Comparison of ENCODE assay signal across 16 mouse cellular contexts in genomic region chr2:38380136-38381083, GRCm38 (mm10). TPM values are rescaled to one million over a fixed set of nuclear protein-coding genes. Genes with fewer than 3 reads are reported as not detected.
DNase-seq lines count a peak whose midpoint lies in the region; ATAC-seq and TF ChIP-seq lines count a peak whose summit lies in the region.
"Had no signal": no experiment of that assay in that cellular context is flagged by ENCODE, and none has a peak within 500 bp of the region (broad histone marks: within the 10 kb centered on the region; RNA-seq: fewer than 3 reads in every experiment).

No protein-coding gene starts in this region.

- peaks cover 10% of the 10 kb centered on the region for H3K27me3 ChIP-seq in forebrain, postnatal 0 days (ENCODE audit: insufficient read depth, low read length)
- 0 out of 2 replicates have a peak, but pooled peaks cover 5% of the 10 kb centered on the region for H3K27me3 ChIP-seq in forebrain, embryonic 14.5 days (replicated peaks; ENCODE audit: control insufficient read depth, insufficient read depth, low read length)
- H3K27me3 ChIP-seq in MEL (ENCODE audit: control insufficient read depth in 1 of 2, insufficient read depth in 2 of 2, low read length in 2 of 2) = no peaks in the 10 kb centered on the region

- H3K9me3 ChIP-seq in forebrain, postnatal 0 days (ENCODE audit: low read length) = no peaks in the 10 kb centered on the region
- no peaks in the 10 kb centered on the region for H3K9me3 ChIP-seq in forebrain, embryonic 14.5 days (replicated peaks; ENCODE audit: control insufficient read depth, low read length)
- H3K9me3 ChIP-seq in MEL (replicated peaks; ENCODE audit: insufficient read depth, low read length) = no peaks in the 10 kb centered on the region
- H3K9me3 ChIP-seq: embryonic facial prominence, embryonic 13.5 days; embryonic facial prominence, embryonic 15.5 days; forebrain, embryonic 10.5 days; forebrain, embryonic 12.5 days; forebrain, embryonic 15.5 days had no signal

- H3K4me2 ChIP-seq in forebrain, postnatal 0 days (ENCODE audit: low read depth) = no peak overlapping the region
- no peak overlapping the region for H3K4me2 ChIP-seq in forebrain, embryonic 14.5 days (ENCODE audit: low read length)

- peak; percentile 5 to 40 for TF ChIP-seq EP300 in MEL (IDR thresholded peaks at IDR 0.05; ENCODE audit: low read depth in 1 of 2, low read length in 2 of 2)

- no peaks in the 10 kb centered on the region for H3K4me1 ChIP-seq in forebrain, postnatal 0 days (ENCODE audit: insufficient read depth)
- H3K4me1 ChIP-seq in forebrain, embryonic 14.5 days (ENCODE audit: control insufficient read depth, insufficient read depth, low read length) = 0 out of 2 replicates have a peak, but pooled peaks cover 5% of the 10 kb centered on the region
- peaks cover 8 to 15% of the 10 kb centered on the region in 2 experiments for H3K4me1 ChIP-seq in MEL (ENCODE audit: control insufficient read depth in 1 of 2, insufficient read depth in 2 of 2, low read length in 2 of 2)

- no peak for TF ChIP-seq CTCF in forebrain, postnatal 0 days (IDR thresholded peaks at IDR 0.05; ENCODE audit: low read depth)
- no peak for TF ChIP-seq CTCF in MEL (IDR thresholded peaks at IDR 0.05 in 2 of 3, conservative IDR thresholded peaks at IDR 0.05 in 1 of 3; ENCODE audit: control insufficient read depth in 1 of 3, insufficient read depth in 1 of 3, low read depth in 2 of 3, low read length in 3 of 3, poor library complexity in 1 of 3, severe bottlenecking in 1 of 3)

- no peaks in the 10 kb centered on the region for H3K36me3 ChIP-seq in forebrain, postnatal 0 days (ENCODE audit: insufficient read depth)
- H3K36me3 ChIP-seq in forebrain, embryonic 14.5 days (ENCODE audit: control insufficient read depth, insufficient read depth, low read length) = no peaks in the 10 kb centered on the region
- H3K36me3 ChIP-seq in MEL (ENCODE audit: control insufficient read depth in 1 of 2, insufficient read depth in 2 of 2, low read length in 2 of 2) = peaks cover 0 to 8% of the 10 kb centered on the region in 2 experiments; a peak in 2 of 4 replicates
- H3K36me3 ChIP-seq: embryonic facial prominence, embryonic 13.5 days; embryonic facial prominence, embryonic 15.5 days; forebrain, embryonic 10.5 days; forebrain, embryonic 12.5 days; forebrain, embryonic 15.5 days had no signal

- H3K27ac ChIP-seq in forebrain, postnatal 0 days (ENCODE audit: low read depth, low read length) = no peak overlapping the region
- H3K27ac ChIP-seq in forebrain, embryonic 14.5 days (ENCODE audit: low read depth, low read length) = no peak overlapping the region
- peak overlapping the region; percentile 72 for H3K27ac ChIP-seq in MEL (ENCODE audit: control insufficient read depth, low read depth, low read length)
- H3K27ac ChIP-seq: embryonic facial prominence, embryonic 13.5 days; embryonic facial prominence, embryonic 15.5 days; forebrain, embryonic 12.5 days; forebrain, embryonic 15.5 days had no signal

- WGBS in forebrain, postnatal 0 days = 53% methylated on average over 10 of the region's 10 CpGs
- WGBS in forebrain, embryonic 14.5 days = 64% methylated on average over 10 of the region's 10 CpGs

- no peak for ATAC-seq in forebrain, postnatal 0 days
- ATAC-seq in forebrain, embryonic 14.5 days = no peak
- ATAC-seq: forebrain, embryonic 15.5 days had no signal

- DNase-seq in forebrain, postnatal 0 days = peak; percentile 6
- DNase-seq in forebrain, embryonic 14.5 days (ENCODE audit: low spot score) = no peak
- DNase-seq in MEL (ENCODE audit: low read depth, low spot score) = peak; percentile 78
- DNase-seq in MEL-GATA-1-ER (ENCODE audit: extremely low read depth, low read depth) = peak; percentile 60
- no peak for DNase-seq in testis, postnatal 14 days (ENCODE audit: low spot score)
- DNase-seq: adrenal gland, adult 2 months; adrenal gland, postnatal 10 days; adrenal gland, postnatal 25 days; embryo, embryonic 11 days had no signal

- no peak overlapping the region for H3K9ac ChIP-seq in forebrain, postnatal 0 days
- H3K9ac ChIP-seq in forebrain, embryonic 14.5 days (ENCODE audit: low read length) = no peak overlapping the region
- no peak overlapping the region for H3K9ac ChIP-seq in MEL (ENCODE audit: control insufficient read depth, low read depth, low read length, poor library complexity, severe bottlenecking)
- H3K9ac ChIP-seq: embryonic facial prominence, embryonic 13.5 days; embryonic facial prominence, embryonic 15.5 days had no signal

- H3K79me2 ChIP-seq in MEL (ENCODE audit: control insufficient read depth, insufficient read depth, low read length, poor library complexity) = no peaks in the 10 kb centered on the region

- no peak for TF ChIP-seq RAD21 in MEL (IDR thresholded peaks at IDR 0.05; ENCODE audit: low read depth, low read length)

- no peak overlapping the region for H3K4me3 ChIP-seq in forebrain, postnatal 0 days (ENCODE audit: low read depth, low read length)
- H3K4me3 ChIP-seq in forebrain, embryonic 14.5 days (ENCODE audit: low read depth, low read length) = no peak overlapping the region
- H3K4me3 ChIP-seq in MEL (ENCODE audit: control insufficient read depth in 1 of 2, insufficient read depth in 1 of 2, low read depth in 2 of 2, low read length in 2 of 2) = peak overlapping the region; percentile 20 to 28; a peak in 3 of 4 replicates
- H3K4me3 ChIP-seq: erythroblast, embryonic 14.5 days had no signal

- no peak for TF ChIP-seq POLR2A in MEL (IDR thresholded peaks at IDR 0.05; ENCODE audit: control insufficient read depth in 1 of 2, insufficient read depth in 1 of 2, low read depth in 1 of 2, low read length in 2 of 2, poor library complexity in 1 of 2)

TF ChIP-seq in MEL, 35 proteins besides CTCF, POLR2A, EP300 and RAD21:
- TF ChIP-seq CHD2 (IDR thresholded peaks at IDR 0.05; ENCODE audit: low read length) (0 out of 2 replicates have a peak, but pooled peaks have one; percentile 12), RCOR1 (IDR thresholded peaks at IDR 0.05; ENCODE audit: low read depth, low read length) (no peak), MAZ (IDR thresholded peaks at IDR 0.05; ENCODE audit: low read depth, low read length) (peak; percentile 74; the same call in 1 of the 2 replicates), SIN3A (IDR thresholded peaks at IDR 0.05; ENCODE audit: low read length) (peak; percentile 65), UBTF (IDR thresholded peaks at IDR 0.05; ENCODE audit: borderline replicate concordance, insufficient read depth, low read depth, low read length) (no peak), ZC3H11A (IDR thresholded peaks at IDR 0.05; ENCODE audit: low read depth, low read length) (no peak; the same call in 1 of the 2 replicates), ETS1 (IDR thresholded peaks at IDR 0.05; ENCODE audit: low read depth, low read length) (0 out of 2 replicates have a peak, but pooled peaks have one; percentile 25), GATA1 (IDR thresholded peaks at IDR 0.05; ENCODE audit: low read depth, low read length) (peak; percentile 66), MXI1 (IDR thresholded peaks at IDR 0.05; ENCODE audit: low read depth, low read length) (0 out of 2 replicates have a peak, but pooled peaks have one; percentile 16), TAL1 (IDR thresholded peaks at IDR 0.05; ENCODE audit: low read length) (no peak)

RNA-seq across cellular contexts. Expression of gene Lhx2, which starts 41.3 kb away (rescaled TPM):
- 82.8 and 87.6 TPM in 2 replicates for total RNA-seq in forebrain, postnatal 0 days (2014; rRNA removed)
- 43.5 and 45.9 TPM in 2 replicates for polyA plus RNA-seq in forebrain, postnatal 0 days (2015; fragmentation: Nextera tagmentation; extraction: Ambion mirVana)
- 85.1 and 102 TPM in 2 replicates for polyA plus RNA-seq in forebrain, embryonic 14.5 days (2014; fragmentation: Nextera tagmentation; extraction: Ambion mirVana)
- 0.12 TPM in 1 of 2 replicates, not detected in the other for total RNA-seq in MEL (2012; rRNA removed)
- not detected for polyA plus RNA-seq in MEL (2012; ENCODE audit: insufficient read depth in 1 of 2, insufficient read length in 2 of 2, low read depth in 1 of 2, low replicate concordance in 2 of 2, missing spikeins in 1 of 2)
- total RNA-seq: adrenal gland, adult 2 months; adrenal gland, postnatal 25 days; common myeloid progenitor, adult 5-6 weeks had no signal
- polyA plus RNA-seq: adrenal gland, adult 2 months had no signal

Comparison
In these comparisons a context has a peak if more than half of its experiments do, and no peak if none do; other contexts are left out.
1. DNase-seq: peak in forebrain, postnatal 0 days (single experiment), MEL (single experiment) and MEL-GATA-1-ER (single experiment); none in forebrain, embryonic 14.5 days (single experiment) and testis, postnatal 14 days (single experiment).
2. H3K4me3 ChIP-seq: peak in MEL (2 of 2); none in forebrain, postnatal 0 days (single experiment) and forebrain, embryonic 14.5 days (single experiment).
3. RNA of gene Lhx2, which starts 41.3 kb away (polyA plus RNA-seq): 85.1 to 102 TPM in forebrain, embryonic 14.5 days and 43.5 to 45.9 TPM in forebrain, postnatal 0 days; not detected in MEL; every median in the first group is over 10 times any median in the second.